Comparison of ENCODE assay signal across 24 mouse cellular contexts in genomic region chr14:103626100-103626499, GRCm38 (mm10). TPM values are rescaled to one million over a fixed set of nuclear protein-coding genes. Genes with fewer than 3 reads are reported as not detected.
DNase-seq lines count a peak whose midpoint lies in the region; ATAC-seq and TF ChIP-seq lines count a peak whose summit lies in the region.
"Had no signal": no experiment of that assay in that cellular context is flagged by ENCODE, and none has a peak within 500 bp of the region (broad histone marks: within the 10 kb centered on the region; RNA-seq: fewer than 3 reads in every experiment).

No protein-coding gene starts in this region.

- H3K9ac ChIP-seq in lung, embryonic 14.5 days, result no peak overlapping the region
- no peak overlapping the region for H3K9ac ChIP-seq in lung, postnatal 0 days (replicated peaks; ENCODE audit: low read depth)
- H3K9ac ChIP-seq: embryonic facial prominence, embryonic 12.5 days; forebrain, embryonic 13.5 days; forebrain, embryonic 15.5 days had no signal

- no peaks in the 10 kb centered on the region for H3K36me3 ChIP-seq in lung, embryonic 14.5 days (ENCODE audit: insufficient read depth)
- no peaks in the 10 kb centered on the region for H3K36me3 ChIP-seq in lung, postnatal 0 days (ENCODE audit: insufficient read depth, low read length)
- H3K36me3 ChIP-seq: embryonic facial prominence, embryonic 10.5 days; embryonic facial prominence, embryonic 12.5 days; forebrain, embryonic 15.5 days; G1E had no signal

- H3K9me3 ChIP-seq in lung, embryonic 14.5 days (ENCODE audit: low read depth, low read length), result no peaks in the 10 kb centered on the region
- H3K9me3 ChIP-seq in lung, postnatal 0 days (ENCODE audit: low read length), result no peaks in the 10 kb centered on the region
- H3K9me3 ChIP-seq: embryonic facial prominence, embryonic 10.5 days; embryonic facial prominence, embryonic 12.5 days; forebrain, embryonic 13.5 days; forebrain, embryonic 15.5 days had no signal

- H3K27me3 ChIP-seq in lung, embryonic 14.5 days (ENCODE audit: insufficient read depth, low read length), result no peaks in the 10 kb centered on the region
- no peaks in the 10 kb centered on the region for H3K27me3 ChIP-seq in lung, postnatal 0 days (replicated peaks; ENCODE audit: insufficient read depth, low read length)
- H3K27me3 ChIP-seq: CH12.LX; embryonic facial prominence, embryonic 12.5 days; forebrain, embryonic 13.5 days; forebrain, embryonic 15.5 days had no signal

- DNase-seq in frontal cortex, adult 2 months (ENCODE audit: extremely low spot score in 1 of 2, low spot score in 1 of 2), result no peak
- peak; percentile 31 for DNase-seq in lung, embryonic 14.5 days
- DNase-seq in lung, postnatal 36 days, result no peak
- peak; percentile 37 for DNase-seq in lung, postnatal 0 days (ENCODE audit: low spot score)
- no peak for DNase-seq in lung, adult 2 months
- DNase-seq: adrenal gland, adult 8-10 months; adrenal gland, postnatal 14 days; adrenal gland, postnatal 36 days; B cell, adult 2 months; cerebellum, adult 11-12 months; cerebellum, adult 2 months; cerebellum, adult 9-10 months; cerebellum, postnatal 10 days; cerebellum, postnatal 25 days had no signal

- H3K27ac ChIP-seq in lung, embryonic 14.5 days (ENCODE audit: low read depth), result no peak overlapping the region
- H3K27ac ChIP-seq in lung, postnatal 0 days (ENCODE audit: low read length), result no peak overlapping the region
- H3K27ac ChIP-seq: embryonic facial prominence, embryonic 10.5 days; embryonic facial prominence, embryonic 12.5 days; forebrain, embryonic 13.5 days; forebrain, embryonic 15.5 days had no signal

- WGBS in lung, embryonic 14.5 days, result 63% methylated on average over 6 of the region's 6 CpGs
- 60% methylated on average over 6 of the region's 6 CpGs for WGBS in lung, postnatal 0 days
- 68% methylated on average over 6 of the region's 6 CpGs for WGBS in lung, adult 2 months

- no peaks in the 10 kb centered on the region for H3K4me1 ChIP-seq in lung, embryonic 14.5 days (ENCODE audit: insufficient read depth)
- H3K4me1 ChIP-seq in lung, postnatal 0 days (ENCODE audit: insufficient read depth, low read depth, low read length), result no peaks in the 10 kb centered on the region
- H3K4me1 ChIP-seq in lung, adult 2 months (ENCODE audit: control insufficient read depth, insufficient read depth, low read length), result no peaks in the 10 kb centered on the region; the same call in 1 of the 2 replicates
- H3K4me1 ChIP-seq: embryonic facial prominence, embryonic 10.5 days; embryonic facial prominence, embryonic 12.5 days; forebrain, embryonic 13.5 days; forebrain, embryonic 15.5 days had no signal

- H3K4me3 ChIP-seq in lung, embryonic 14.5 days (ENCODE audit: low read depth, low read length), result no peak overlapping the region
- H3K4me3 ChIP-seq in lung, postnatal 0 days (ENCODE audit: low read depth, low read length), result no peak overlapping the region
- no peak overlapping the region for H3K4me3 ChIP-seq in lung, adult 2 months (replicated peaks; ENCODE audit: extremely low read depth, low read depth, low read length)
- H3K4me3 ChIP-seq: embryonic facial prominence, embryonic 10.5 days; embryonic facial prominence, embryonic 12.5 days; forebrain, embryonic 13.5 days; forebrain, embryonic 15.5 days had no signal

- ATAC-seq in frontal cortex, adult (ENCODE audit: low TSS enrichment), result peak; percentile 50; the same call in 1 of the 2 replicates
- no peak for ATAC-seq in lung, embryonic 14.5 days (ENCODE audit: insufficient read depth)
- ATAC-seq in lung, postnatal 0 days, result peak; percentile 65
- ATAC-seq: activated CD4-positive, CD25-positive, alpha-beta regulatory T cell, adult 4 months; CD4-positive, CD25-positive, alpha-beta regulatory T cell, adult 4 months; forebrain, embryonic 13.5 days; forebrain, embryonic 15.5 days; Patski had no signal

- H3K4me2 ChIP-seq in lung, embryonic 14.5 days, result no peak overlapping the region
- H3K4me2 ChIP-seq in lung, postnatal 0 days (replicated peaks; ENCODE audit: low read depth, low read length), result no peak overlapping the region
- H3K4me2 ChIP-seq: embryonic facial prominence, embryonic 12.5 days; forebrain, embryonic 13.5 days; forebrain, embryonic 15.5 days had no signal

- TF ChIP-seq CTCF in lung, embryonic 14.5 days (IDR thresholded peaks at IDR 0.05; ENCODE audit: low read depth), result no peak
- no peak for TF ChIP-seq CTCF in lung, postnatal 0 days (IDR thresholded peaks at IDR 0.05)
- TF ChIP-seq CTCF in lung, adult 2 months (IDR thresholded peaks at IDR 0.05; ENCODE audit: insufficient read depth, low read length), result no peak

- no peak for TF ChIP-seq EP300 in lung, postnatal 0 days (IDR thresholded peaks at IDR 0.05)

- no peak for TF ChIP-seq POLR2A in lung, adult 2 months (IDR thresholded peaks at IDR 0.05; ENCODE audit: borderline replicate concordance, extremely low read depth, low read depth, low read length)

RNA-seq across cellular contexts. Expression of gene Slain1, which starts 23.9 kb away (rescaled TPM):
- 54.4 and 55.8 TPM in 2 replicates for polyA plus RNA-seq in frontal cortex, adult 2 months (2012; rRNA removed)
- 2.4 and 3.0 TPM in 2 replicates for polyA plus RNA-seq in lung, embryonic 14.5 days (2014; fragmentation: Nextera tagmentation; extraction: Ambion mirVana)
- polyA plus RNA-seq in lung, postnatal 0 days (2015; fragmentation: Nextera tagmentation; extraction: Ambion mirVana), result 1.4 TPM in 2 replicates
- polyA plus RNA-seq in lung, adult 2 months (2012; rRNA removed), result 5.0 and 6.5 TPM in 2 replicates
- polyA plus RNA-seq: G1E had no signal

Comparison
In these comparisons a context has a peak if more than half of its experiments do, and no peak if none do; other contexts are left out.
1. DNase-seq: peak in lung, embryonic 14.5 days (single experiment) and lung, postnatal 0 days (single experiment); none in frontal cortex, adult 2 months (0 of 2), lung, postnatal 36 days (single experiment) and lung, adult 2 months (single experiment).